Mouse (Mus musculus) ES-E14 (cell line): ENCODE results near the gene Lsm3.

Source experiments
- CHD2 ChIP-seq: IDR thresholded peaks from 2 replicates; pipeline ENCODE4 v1.6.1; 2014; ENCODE audit warnings: mild to moderate bottlenecking, low read depth, low read length, inconsistent platforms
- HCFC1 ChIP-seq: IDR thresholded peaks from 2 replicates; pipeline ENCODE4 v1.6.1; 2012; ENCODE audit warnings: low read length, inconsistent platforms, borderline replicate concordance; ENCODE audit not compliant: insufficient read depth
- MAFK ChIP-seq: IDR thresholded peaks from 2 replicates; pipeline ENCODE4 v1.6.1; 2014; ENCODE audit warnings: mild to moderate bottlenecking, low read depth, low read length, inconsistent platforms; ENCODE audit not compliant: insufficient read depth
- ZNF384 ChIP-seq: IDR thresholded peaks from 2 replicates; pipeline ENCODE4 v1.6.1; 2012; ENCODE audit warnings: low read depth, low read length, inconsistent platforms

GRCm38 (mm10) chr6:91563031-91563430, 47.3 kb downstream of the Lsm3 start:
- no peak for TF ChIP-seq CHD2
- no peak for TF ChIP-seq ZNF384
- TF ChIP-seq MAFK: no peak
- no peak for TF ChIP-seq HCFC1
